Mouse (Mus musculus) ovary, adult 10 weeks (tissue): ENCODE results near the gene H2-T23. TPM values are rescaled to one million over a fixed set of nuclear protein-coding genes. Genes with fewer than 3 reads are reported as not detected.

Experiments
- polyA plus RNA-seq: library from polyadenylated mRNA; stranded (reverse); fragments of 350-450 nt; fragmentation: Illumina TruSeq; extraction: RNeasy Lipid Tissue Mini Kit (QIAGEN cat#74804); gene quantifications from one replicate; pipeline ENCODE4 v1.2.3, GENCODE M21; 2014

H2-T23 gene
- polyA plus RNA-seq = 2.5 TPM

DNA sequence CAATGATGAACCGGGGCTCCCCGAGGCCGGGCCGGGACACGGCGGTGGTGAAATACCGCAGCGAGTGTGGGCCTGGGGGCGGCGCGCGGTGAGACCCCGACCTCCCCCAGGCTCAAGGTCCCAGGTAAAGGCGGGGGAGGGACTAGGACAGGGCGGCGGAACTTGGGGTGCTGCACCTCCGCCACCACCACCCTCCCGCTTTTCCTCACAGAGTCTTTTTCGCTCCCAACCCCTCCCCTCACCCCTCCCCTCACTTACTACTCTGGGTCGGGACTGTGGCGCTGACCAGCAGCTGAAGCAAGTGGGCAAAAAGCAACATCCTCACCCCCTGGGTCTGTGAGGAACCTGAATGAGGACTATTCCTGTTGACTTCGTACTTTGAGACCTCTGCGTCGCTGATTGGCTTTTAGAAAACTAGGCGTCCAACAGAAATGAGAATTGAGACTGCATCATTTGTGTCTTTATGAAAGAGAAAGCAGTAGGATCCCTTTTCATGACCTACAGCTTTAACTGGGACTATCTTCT is at the start of gene H2-T23:
Gene H2-T23, minus strand, starts transcription at position 505 of the 525 bp plus-strand sequence.

DNA sequence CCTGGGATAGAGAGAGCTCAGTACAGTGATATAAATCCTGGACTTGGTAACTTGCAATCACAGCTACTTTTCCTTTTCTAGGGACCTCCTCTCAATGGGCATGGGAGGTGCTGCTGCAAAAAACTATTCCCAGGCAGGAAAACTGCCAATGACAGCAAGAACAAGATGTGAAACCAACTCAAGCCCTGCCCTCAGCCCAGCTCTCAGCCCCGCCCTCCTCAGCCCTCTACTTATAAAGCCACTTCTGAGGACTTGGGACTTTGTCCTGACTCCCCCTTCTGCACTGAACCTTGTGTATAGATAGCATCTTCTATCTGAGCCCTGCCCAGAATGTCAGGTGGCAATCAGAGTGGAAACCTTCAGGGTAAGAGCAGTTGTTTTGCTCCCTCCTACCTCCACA is 25.7 kb upstream of the H2-T23 start, which contains the start of gene Gm11127:
Gene Gm11127, minus strand, starts transcription at position 10 of the 400 bp plus-strand sequence.

GRCm38 (mm10) chr17:36042610-36043169 is 10.0 kb upstream of the H2-T23 start, which contains the start of the genes H2-T22 and Gm6034:
TSS of gene H2-T22 (minus strand) at chr17:36042747.
TSS of gene Gm6034 (plus strand) at chr17:36042961.

DNA sequence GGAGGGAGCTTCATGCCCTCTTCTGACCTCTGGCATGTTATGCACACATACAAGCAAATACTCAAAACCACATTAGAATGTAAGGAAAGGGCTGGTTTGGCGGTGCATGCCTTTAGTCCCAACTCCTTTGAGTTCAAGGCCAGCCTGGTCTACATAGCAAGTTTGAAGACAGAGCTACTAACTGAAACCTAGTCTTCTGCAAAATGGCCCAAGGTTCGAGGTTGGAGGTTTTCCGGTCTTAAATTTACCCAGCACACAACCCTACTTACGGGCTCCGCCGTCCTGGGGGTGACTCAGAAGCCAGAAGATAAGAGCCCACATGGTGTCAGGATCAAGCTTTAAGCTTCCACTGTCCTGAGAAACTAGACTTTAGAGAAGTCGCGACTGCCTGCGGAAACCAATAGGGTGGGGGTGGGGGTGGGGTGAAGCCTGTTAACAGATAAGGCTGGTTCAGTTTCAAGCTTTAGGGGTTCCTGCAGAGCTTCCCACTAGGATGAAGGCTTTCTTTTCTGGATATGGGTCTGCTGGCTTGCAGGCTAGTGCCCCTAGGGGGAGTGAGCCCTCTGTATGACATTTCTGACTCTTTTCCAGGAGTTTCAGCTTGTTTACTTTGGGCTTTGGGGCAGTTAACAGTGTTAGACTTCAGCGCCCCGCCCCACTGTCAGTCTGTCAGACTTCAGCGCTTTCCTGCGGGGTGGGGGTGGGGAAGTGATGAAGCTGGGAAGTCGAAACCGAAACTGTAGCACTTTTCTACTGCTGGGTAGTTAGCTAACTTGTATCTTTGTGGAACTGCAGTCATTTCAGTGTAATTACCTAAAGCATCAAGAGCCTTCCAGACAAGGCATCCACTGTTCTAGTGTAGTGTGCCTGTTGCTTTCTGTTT is 12.2 kb downstream of the H2-T23 start, which contains the start of gene H2-T24:
Gene H2-T24, minus strand, starts transcription at position 370 of the 883 bp plus-strand sequence.

Other genes starting within 250 kb of the H2-T23 start
- gene Ier3, start 211.2 kb downstream of the H2-T23 start, polyA plus RNA-seq = 7.2 TPM
- gene Flot1, start 209.6 kb downstream of the H2-T23 start, polyA plus RNA-seq = 6.8 TPM
- gene Tubb5, start 194.5 kb downstream of the H2-T23 start, polyA plus RNA-seq = 165 TPM
- 27.0 TPM for gene Mdc1, start 191.3 kb downstream of the H2-T23 start, polyA plus RNA-seq
- 4.5 TPM for gene Nrm, start 171.5 kb downstream of the H2-T23 start, polyA plus RNA-seq
- 2.1 TPM for gene Ppp1r18, start 167.3 kb downstream of the H2-T23 start, polyA plus RNA-seq
- 17.6 TPM for gene Dhx16, start 153.0 kb downstream of the H2-T23 start, polyA plus RNA-seq
- gene 2310061I04Rik, start 135.4 kb downstream of the H2-T23 start, polyA plus RNA-seq = 11.3 TPM
- 8.8 TPM for gene Atat1, start 122.8 kb downstream of the H2-T23 start, polyA plus RNA-seq
- 14.5 TPM for gene Mrps18b, start 116.5 kb downstream of the H2-T23 start, polyA plus RNA-seq
- gene Ppp1r10, start 116.4 kb downstream of the H2-T23 start, polyA plus RNA-seq = 47.7 TPM
- gene Abcf1, start 63.1 kb downstream of the H2-T23 start, polyA plus RNA-seq = 63.5 TPM
- 1.6 TPM for gene Gnl1, start 53.0 kb downstream of the H2-T23 start, polyA plus RNA-seq
- 4.4 TPM for gene Prr3, start 52.6 kb downstream of the H2-T23 start, polyA plus RNA-seq
- gene H2-T24, start 12.3 kb downstream of the H2-T23 start, polyA plus RNA-seq = 2.5 TPM
- 8.8 TPM for gene H2-T22, start 9.9 kb upstream of the H2-T23 start, polyA plus RNA-seq
- not detected for gene Gm6034, start 10.1 kb upstream of the H2-T23 start, polyA plus RNA-seq
- not detected for gene Gm11127, start 25.5 kb upstream of the H2-T23 start, polyA plus RNA-seq
- not detected for gene Gm19684, start 88.8 kb upstream of the H2-T23 start, polyA plus RNA-seq
- gene Gm7030, start 96.6 kb upstream of the H2-T23 start, polyA plus RNA-seq = not detected
- gene Gm8909, start 135.7 kb upstream of the H2-T23 start, polyA plus RNA-seq = not detected
- gene H2-T3, start 157.4 kb upstream of the H2-T23 start, polyA plus RNA-seq = not detected
- 5.2 TPM for gene Rpp21, start 225.2 kb upstream of the H2-T23 start, polyA plus RNA-seq
- 11.2 TPM for gene Trim39, start 239.4 kb upstream of the H2-T23 start, polyA plus RNA-seq